Mouse (Mus musculus) ES-E14 (cell line): ENCODE data around the gene Krtcap2. TPM values are rescaled to one million over a fixed set of nuclear protein-coding genes. Genes with fewer than 3 reads are reported as not detected.

ENCODE experiments used
- DNase-seq: peaks from one replicate; pipeline ENCODE4 v3.0.0-alpha.2; 2013; ENCODE audit warnings: low read depth, low spot score
- H3K27ac ChIP-seq: 2 replicates; pipeline ENCODE4 v1.5.1; 2012; ENCODE audit warnings: low read depth, mild to moderate bottlenecking, low read length, moderate library complexity, mixed read lengths; ENCODE audit not compliant: poor library complexity, insufficient read depth, severe bottlenecking
- H3K36me3 ChIP-seq: 2 replicates; pipeline ENCODE4 v1.6.1; 2012; ENCODE audit warnings: mild to moderate bottlenecking, low read length, moderate library complexity, mixed read lengths; ENCODE audit not compliant: control insufficient read depth, poor library complexity, insufficient read depth, severe bottlenecking
- H3K4me1 ChIP-seq, 2 experiments: fragments of 150-350 bp in 1 of 2; sonication (generic) in 1 of 2; 2 replicates each; pipeline ENCODE4 v1.6.1; 2012; ENCODE audit warnings: low read length in 2 of 2, mild to moderate bottlenecking in 1 of 2, mixed read lengths in 1 of 2; ENCODE audit not compliant: control insufficient read depth in 2 of 2, insufficient read depth in 2 of 2, poor library complexity in 1 of 2
- H3K4me3 ChIP-seq, 2 experiments: fragments of 150-350 bp in 1 of 2; sonication (generic) in 1 of 2; 2 replicates each; pipeline ENCODE4 v1.5.1; 2012; ENCODE audit warnings: low read length in 2 of 2, low read depth in 1 of 2, mild to moderate bottlenecking in 1 of 2, mixed read lengths in 1 of 2; ENCODE audit not compliant: insufficient read depth in 1 of 2, poor library complexity in 1 of 2, severe bottlenecking in 1 of 2
- H3K9ac ChIP-seq: 2 replicates; pipeline ENCODE4 v1.6.1; 2012; ENCODE audit warnings: low read depth, mild to moderate bottlenecking, low read length, mixed read lengths; ENCODE audit not compliant: poor library complexity, insufficient read depth, severe bottlenecking
- H3K9me3 ChIP-seq: fragments of 150-350 bp; sonication (generic); 2 replicates; pipeline ENCODE4 v1.6.1; 2012; ENCODE audit warnings: low read depth, mild to moderate bottlenecking, low read length; ENCODE audit not compliant: control insufficient read depth, insufficient read depth
- CHD2 ChIP-seq: IDR thresholded peaks from 2 replicates; pipeline ENCODE4 v1.6.1; 2014; ENCODE audit warnings: mild to moderate bottlenecking, low read depth, low read length, inconsistent platforms
- HCFC1 ChIP-seq: IDR thresholded peaks from 2 replicates; pipeline ENCODE4 v1.6.1; 2012; ENCODE audit warnings: low read length, inconsistent platforms, borderline replicate concordance; ENCODE audit not compliant: insufficient read depth
- MAFK ChIP-seq: IDR thresholded peaks from 2 replicates; pipeline ENCODE4 v1.6.1; 2014; ENCODE audit warnings: mild to moderate bottlenecking, low read depth, low read length, inconsistent platforms; ENCODE audit not compliant: insufficient read depth
- ZC3H11A ChIP-seq: IDR thresholded peaks from 2 replicates; pipeline ENCODE4 v1.6.1; 2012; ENCODE audit warnings: low read depth, mild to moderate bottlenecking, inconsistent platforms, low read length, borderline replicate concordance
- ZNF384 ChIP-seq: IDR thresholded peaks from 2 replicates; pipeline ENCODE4 v1.6.1; 2012; ENCODE audit warnings: low read depth, low read length, inconsistent platforms
- in situ Hi-C, 2 experiments: fragments of 600-800 bp; cut with MboI; formaldehyde crosslinking; loops; one replicate each; pipeline ENCODE4 v1.15.1; 2025; ENCODE audit warnings: low sequenced_read_pairs in 2 of 2, inconsistent platforms in 1 of 2; ENCODE audit not compliant: unreplicated experiment in 2 of 2
- total RNA-seq: library from RNA; depleted of rRNA; stranded (reverse); fragments of 300-350 nt; gene quantifications from 2 replicates; pipeline ENCODE4 v1.2.3, GENCODE M21; 2012

The Krtcap2 gene
- total RNA-seq, 1 experiment = 134 TPM

DNA sequence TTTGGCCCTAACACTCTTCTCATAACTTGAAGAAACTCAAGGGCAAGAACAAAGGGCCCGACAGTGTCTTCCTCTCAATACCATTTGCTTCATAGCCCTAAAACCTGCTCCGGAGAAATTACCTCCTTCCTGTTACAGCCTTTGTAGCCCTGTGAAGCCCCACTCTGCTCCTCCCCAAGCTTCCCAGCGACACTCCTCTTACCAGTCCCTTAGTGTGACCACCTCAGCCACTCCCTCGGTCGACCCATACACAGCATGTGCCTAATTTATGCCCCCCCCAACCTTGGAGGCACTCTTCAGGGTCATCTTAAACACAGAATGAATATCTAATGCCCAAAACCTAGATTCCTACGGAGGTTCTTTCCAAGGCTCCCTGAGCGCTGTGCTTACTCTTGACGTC, 32.9 kb downstream of the Krtcap2 start:
- H3K9me3 ChIP-seq = no peaks in the 10 kb centered on the region
- no peak overlapping the region for H3K9ac ChIP-seq
- H3K36me3 ChIP-seq = peaks cover 2% of the 10 kb centered on the region; the same call in 1 of the 2 replicates
- H3K4me1 ChIP-seq = peaks cover 0 to 17% of the 10 kb centered on the region in 2 experiments; a peak in 1 of 4 replicates
- no peak for DNase-seq
- peak overlapping the region; percentile 59 to 74; a peak in 3 of 4 replicates for H3K4me3 ChIP-seq
- no peak for TF ChIP-seq CHD2
- in situ Hi-C loops = no loop called here
- no peak overlapping the region for H3K27ac ChIP-seq

- Histone ChIP-seq H3K36me3 (peaks cover 2% of the 10 kb centered on the region; the same call in 1 of the 2 replicates), H3K4me3 (peak overlapping the region; percentile 59 to 74), H3K27ac (no peak overlapping the region), H3K9me3 (no peaks in the 10 kb centered on the region), H3K4me1 (peaks cover 0 to 17% of the 10 kb centered on the region in 2 experiments; a peak in 1 of 4 replicates), H3K9ac (peak overlapping the region; percentile 46; the same call in 1 of the 2 replicates)
- DNase-seq = peak; percentile 65
- in situ Hi-C loops = no loop called here
- TF ChIP-seq MAFK = no peak
Observed at GRCm38 (mm10) chr3:89279153-89279890, 33.6 kb downstream of the Krtcap2 start.

- Histone ChIP-seq H3K36me3 (no peaks in the 10 kb centered on the region), H3K4me1 (peaks cover 0 to 17% of the 10 kb centered on the region in 2 experiments; a peak in 1 of 4 replicates), H3K4me3 (peak overlapping the region; percentile 59 to 74), H3K9me3 (no peaks in the 10 kb centered on the region), H3K27ac (no peak overlapping the region), H3K9ac (peak overlapping the region; percentile 51; the same call in 1 of the 2 replicates)
- DNase-seq = no peak
- TF ChIP-seq HCFC1 (no peak), ZC3H11A (no peak), ZNF384 (no peak), MAFK (no peak)
- in situ Hi-C loops = no loop called here
Observed at GRCm38 (mm10) chr3:89280050-89280605, 34.4 kb downstream of the Krtcap2 start.

DNA sequence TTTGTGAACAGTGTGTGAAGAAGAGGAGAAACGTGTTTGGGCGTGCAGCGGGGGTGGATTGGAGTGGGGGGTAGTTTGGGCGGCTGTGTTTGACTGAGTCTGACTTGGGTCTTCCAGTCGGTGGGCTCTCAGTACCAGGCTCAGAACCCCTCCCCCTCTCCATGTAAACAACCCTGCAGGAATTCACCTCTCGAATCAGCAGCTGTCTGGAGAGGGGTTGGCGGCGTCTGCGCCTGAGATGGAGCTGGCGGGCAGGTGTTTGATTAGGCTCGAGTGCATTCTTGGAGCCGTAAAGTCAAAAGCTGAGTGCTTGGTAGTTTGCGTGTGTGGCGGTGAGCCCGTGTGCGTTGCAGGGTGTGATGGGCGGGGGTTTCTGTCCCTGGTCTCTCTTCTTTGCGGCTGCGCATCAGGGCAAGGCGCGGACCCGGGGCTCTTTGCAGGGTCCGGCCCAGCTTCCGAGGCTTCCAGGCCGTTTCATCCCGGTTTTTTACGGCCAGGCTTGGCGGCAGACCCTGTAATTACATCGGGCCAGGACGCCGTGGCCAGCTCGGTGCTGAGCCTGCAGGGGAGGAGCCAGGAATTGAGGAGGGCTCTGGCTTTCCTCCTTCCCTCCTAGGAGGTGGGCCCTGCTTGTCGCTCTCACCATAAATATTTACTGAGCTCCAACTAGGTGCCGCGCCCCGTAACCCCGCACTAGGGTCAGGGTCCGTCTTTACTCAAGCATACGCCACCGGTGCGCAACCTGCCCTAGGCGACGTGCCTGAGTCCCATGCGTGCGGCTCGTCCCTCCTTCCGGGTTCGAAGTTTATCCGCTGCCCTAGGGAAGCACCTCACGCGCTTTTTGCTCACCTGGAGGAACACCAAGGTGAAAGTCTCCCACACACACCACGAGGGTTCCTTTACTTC, 35.1 kb downstream of the Krtcap2 start, which contains the start of gene Efna1:
Efna1 (minus strand) TSS at position 537 of the 906 bp plus-strand sequence.
- Histone ChIP-seq H3K4me3 (peak within 1 kb of the TSS; percentile 59 to 74), H3K4me1 (peaks cover 0 to 23% of the 10 kb centered on the region in 2 experiments; a peak in 3 of 4 replicates), H3K36me3 (no peaks in the 10 kb centered on the region), H3K9ac (peak within 1 kb of the TSS; percentile 51), H3K9me3 (no peaks in the 10 kb centered on the region), H3K27ac (no peak within 1 kb of the TSS)
- DNase-seq = no peak
- TF ChIP-seq MAFK (no peak), ZC3H11A (no peak), ZNF384 (no peak), HCFC1 (no peak)
- in situ Hi-C loops = no loop called here
